Mouse (Mus musculus) gastrocnemius, adult 2 months (tissue): ENCODE results near the gene Olfr11. TPM values are rescaled to one million over a fixed set of nuclear protein-coding genes. Genes with fewer than 3 reads are reported as not detected.

Source experiments
- DNase-seq: peaks from one replicate; pipeline ENCODE4 v3.0.0; 2022
- H3K27ac ChIP-seq: fragments of 200-600 bp; 2 replicates; pipeline ENCODE4 v1.8.1; 2022; ENCODE audit warnings: mild to moderate bottlenecking
- H3K4me3 ChIP-seq: fragments of 200-600 bp; 2 replicates; pipeline ENCODE4 v1.8.1; 2022; ENCODE audit warnings: mild to moderate bottlenecking, moderate library complexity
- CTCF ChIP-seq: fragments of 200-600 bp; IDR thresholded peaks from 2 replicates; pipeline ENCODE4 v1.8.1; 2022; ENCODE audit warnings: antibody characterized with exemption, mild to moderate bottlenecking, moderate library complexity
- intact Hi-C: fragments of 180-260 bp; cut with DNase I; formaldehyde crosslinking; loops from one replicate; pipeline ENCODE4 v1.15.1; 2025
- long read RNA-seq, 2 experiments: library from polyadenylated mRNA; stranded (forward); transcript quantifications; one replicate each; pipeline ENCODE4 v2.0.0; 2021
- total RNA-seq, 2 experiments: library from RNA; stranded (reverse); gene quantifications; 2 replicates each; pipeline ENCODE4 v1.2.3; 2021

Olfr11 gene
- not detected for total RNA-seq
- long read RNA-seq, experiment 1 = 0 reads
- long read RNA-seq, experiment 2 = 0 reads

- no peak for DNase-seq
- Histone ChIP-seq H3K27ac (no peak within 1 kb of the TSS), H3K4me3 (no peak within 1 kb of the TSS)
- no peak for TF ChIP-seq CTCF
- intact Hi-C loops = no loop called here
Observed at GRCm38 (mm10) chr13:21642418-21642817, at the start of gene Olfr11. Olfr11 (minus strand) TSS chr13:21642518.

- H3K27ac ChIP-seq = no peak within 1 kb of the TSS
- H3K4me3 ChIP-seq = no peak within 1 kb of the TSS
- no peak for TF ChIP-seq CTCF
- no peak for DNase-seq
- intact Hi-C loops = no loop called here
Observed at GRCm38 (mm10) chr13:21677305-21677704, 35.0 kb upstream of the Olfr11 start, which contains the start of gene Olfr1360. Olfr1360 (minus strand) TSS chr13:21677405.

GRCm38 (mm10) chr13:21663286-21663685, 21.0 kb upstream of the Olfr11 start, which contains the start of gene Olfr1361:
Olfr1361 (minus strand) TSS chr13:21663386.
- intact Hi-C loops = no loop called here
- no peak for TF ChIP-seq CTCF
- no peak within 1 kb of the TSS for H3K27ac ChIP-seq
- no peak for DNase-seq
- no peak within 1 kb of the TSS for H3K4me3 ChIP-seq

- no peak for DNase-seq
- Histone ChIP-seq H3K4me3 (no peak within 1 kb of the TSS), H3K27ac (no peak within 1 kb of the TSS)
- intact Hi-C loops = no loop called here
- TF ChIP-seq CTCF = no peak
Observed at GRCm38 (mm10) chr13:21613922-21614321, 28.4 kb downstream of the Olfr11 start, which contains the start of gene Olfr1362. Olfr1362 (minus strand) TSS chr13:21614022.

- TF ChIP-seq CTCF = no peak
Observed at GRCm38 (mm10) chr13:21591618-21592017, 50.7 kb downstream of the Olfr11 start.

More at GRCm38 (mm10) chr13:21591618-21592017, 50.7 kb downstream of the Olfr11 start:
- H3K4me3 ChIP-seq = no peak overlapping the region
- H3K27ac ChIP-seq = no peak overlapping the region
- intact Hi-C loops = no loop called here
- no peak for DNase-seq

Other genes starting within 250 kb of the Olfr11 start
- 10 to 100 TPM; 16.2 to 20.6 TPM for gene Zkscan3, start 239.8 kb downstream of the Olfr11 start, total RNA-seq
- under 1 TPM; 0.18 to 0.59 TPM for gene Pgbd1, start 201.5 kb downstream of the Olfr11 start, total RNA-seq
- gene Zscan26, start 188.8 kb downstream of the Olfr11 start, total RNA-seq = 10 to 100 TPM; 13.6 to 14.5 TPM
- gene Nkapl, start 174.0 kb downstream of the Olfr11 start, total RNA-seq = under 1 TPM; 0.14 to 0.15 TPM
- gene Zkscan4, start 163.6 kb downstream of the Olfr11 start, total RNA-seq = under 1 TPM; 0.38 to 0.50 TPM
- gene Gm10065, start 163.1 kb downstream of the Olfr11 start, total RNA-seq = not detected
- 10 to 100 TPM; 21.8 to 23.3 TPM for gene AK157302, start 147.3 kb downstream of the Olfr11 start, total RNA-seq
- 100 to 1,000 TPM; 119 to 160 TPM for gene Gm11273, start 141.1 kb downstream of the Olfr11 start, total RNA-seq
- gene Zkscan8, start 111.4 kb downstream of the Olfr11 start, total RNA-seq = 1 to 10 TPM; 4.7 to 6.1 TPM
- gene Olfr1366, start 99.7 kb downstream of the Olfr11 start, total RNA-seq = not detected
- gene Olfr1535, start 82.6 kb downstream of the Olfr11 start, total RNA-seq = not detected
- gene Olfr1364, start 60.8 kb downstream of the Olfr11 start, total RNA-seq = not detected
- gene Olfr1362, start 28.5 kb downstream of the Olfr11 start, total RNA-seq = not detected
- gene Olfr1361, start 20.9 kb upstream of the Olfr11 start, total RNA-seq = not detected
- gene Olfr1360, start 34.9 kb upstream of the Olfr11 start, total RNA-seq = not detected
- gene Olfr1359, start 55.6 kb upstream of the Olfr11 start, total RNA-seq = not detected
- 1 to 10 TPM; 3.9 to 6.5 TPM for gene Hist1h2bl, start 73.6 kb upstream of the Olfr11 start, total RNA-seq
- 1 to 10 TPM in 1 of 2 experiments, not detected in 1; 2.2 TPM for gene Hist1h2ai, start 73.9 kb upstream of the Olfr11 start, total RNA-seq
- gene Hist1h3h, start 75.1 kb upstream of the Olfr11 start, total RNA-seq = 1 to 10 TPM; 1.2 to 2.1 TPM
- gene Hist1h2bm, start 79.5 kb upstream of the Olfr11 start, total RNA-seq = 1 to 10 TPM in 1 of 2 experiments, not detected in 1; 1.2 TPM
- gene Hist1h4j, start 92.5 kb upstream of the Olfr11 start, total RNA-seq = 1 to 10 TPM in 1 of 2 experiments, under 1 TPM in 1; 0.42 to 1.1 TPM
- 10 to 100 TPM; 12.0 to 12.2 TPM for gene Hist1h4k, start 108.0 kb upstream of the Olfr11 start, total RNA-seq
- gene Hist1h2ak, start 111.3 kb upstream of the Olfr11 start, total RNA-seq = under 1 TPM in 1 of 2 experiments, not detected in 1; 0.98 TPM
- gene Hist1h2bn, start 111.6 kb upstream of the Olfr11 start, total RNA-seq = 1 to 10 TPM in 1 of 2 experiments, not detected in 1; 1.4 TPM
- under 1 TPM; 0.45 to 0.69 TPM for gene Hist1h1b, start 138.1 kb upstream of the Olfr11 start, total RNA-seq
- 10 to 100 TPM; 10.1 to 10.3 TPM for gene Hist1h3i, start 140.9 kb upstream of the Olfr11 start, total RNA-seq
- gene Hist1h2an, start 144.7 kb upstream of the Olfr11 start, total RNA-seq = not detected
- gene Hist1h2bp, start 144.9 kb upstream of the Olfr11 start, total RNA-seq = 1 to 10 TPM in 1 of 2 experiments, not detected in 1; 1.1 TPM
- gene Hist1h2bq, start 167.7 kb upstream of the Olfr11 start, total RNA-seq = 10 to 100 TPM; 16.2 to 21.6 TPM
- 1 to 10 TPM; 1.2 to 2.3 TPM for gene Hist1h2ao, start 167.9 kb upstream of the Olfr11 start, total RNA-seq
- gene Hist1h4m, start 169.2 kb upstream of the Olfr11 start, total RNA-seq = 10 to 100 TPM; 50.3 to 50.9 TPM
- gene Hist1h4n, start 189.7 kb upstream of the Olfr11 start, total RNA-seq = 1 to 10 TPM; 4.4 to 5.7 TPM
- gene Hist1h2ap, start 191.0 kb upstream of the Olfr11 start, total RNA-seq = 1 to 10 TPM in 1 of 2 experiments, not detected in 1; 1.9 TPM
- gene Hist1h2br, start 191.2 kb upstream of the Olfr11 start, total RNA-seq = 10 to 100 TPM; 16.0 to 21.3 TPM